Mouse (Mus musculus): ENCODE results near the gene Jmjd1c. TPM values are rescaled to one million over a fixed set of nuclear protein-coding genes. Genes with fewer than 3 reads are reported as not detected.

The Jmjd1c gene
- polyA plus RNA-seq, 1 experiment from 2014 or later = 40.3 TPM

DNA sequence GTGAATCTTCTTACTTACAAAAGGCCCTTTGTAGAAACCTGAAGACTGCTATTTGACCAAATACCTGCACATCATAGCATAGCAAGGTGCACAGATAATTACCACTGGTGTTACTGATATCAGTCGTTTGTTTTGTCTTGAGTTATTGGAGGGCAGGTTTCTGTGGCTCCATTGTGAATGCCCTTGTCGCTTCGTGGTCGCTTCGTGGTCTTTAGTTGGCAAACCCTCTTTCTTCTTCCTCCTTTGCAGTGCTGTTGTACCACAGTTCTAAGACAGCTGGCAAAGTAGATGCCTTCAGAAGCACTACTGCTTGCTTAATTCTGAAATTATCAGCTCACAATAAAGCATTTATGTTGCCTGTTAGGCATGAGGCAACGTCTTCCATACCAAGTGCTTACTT lies 106.5 kb downstream of the Jmjd1c start:
- Histone ChIP-seq H3K4me2 (no peak overlapping the region), H3K4me1 (no peaks in the 10 kb centered on the region; the same call in 1 of the 2 replicates), H3K9ac (no peak overlapping the region), H3K4me3 (replicated peaks) (no peak overlapping the region), H3K27ac (no peak overlapping the region), H3K36me3 (no peaks in the 10 kb centered on the region), H3K27me3 (replicated peaks) (no peaks in the 10 kb centered on the region), H3K9me3 (no peaks in the 10 kb centered on the region)
- ATAC-seq (ENCODE audit: insufficient read depth, low FRiP score, low read depth) = no peak
- 81% methylated on average over 6 of the region's 6 CpGs for WGBS

DNA sequence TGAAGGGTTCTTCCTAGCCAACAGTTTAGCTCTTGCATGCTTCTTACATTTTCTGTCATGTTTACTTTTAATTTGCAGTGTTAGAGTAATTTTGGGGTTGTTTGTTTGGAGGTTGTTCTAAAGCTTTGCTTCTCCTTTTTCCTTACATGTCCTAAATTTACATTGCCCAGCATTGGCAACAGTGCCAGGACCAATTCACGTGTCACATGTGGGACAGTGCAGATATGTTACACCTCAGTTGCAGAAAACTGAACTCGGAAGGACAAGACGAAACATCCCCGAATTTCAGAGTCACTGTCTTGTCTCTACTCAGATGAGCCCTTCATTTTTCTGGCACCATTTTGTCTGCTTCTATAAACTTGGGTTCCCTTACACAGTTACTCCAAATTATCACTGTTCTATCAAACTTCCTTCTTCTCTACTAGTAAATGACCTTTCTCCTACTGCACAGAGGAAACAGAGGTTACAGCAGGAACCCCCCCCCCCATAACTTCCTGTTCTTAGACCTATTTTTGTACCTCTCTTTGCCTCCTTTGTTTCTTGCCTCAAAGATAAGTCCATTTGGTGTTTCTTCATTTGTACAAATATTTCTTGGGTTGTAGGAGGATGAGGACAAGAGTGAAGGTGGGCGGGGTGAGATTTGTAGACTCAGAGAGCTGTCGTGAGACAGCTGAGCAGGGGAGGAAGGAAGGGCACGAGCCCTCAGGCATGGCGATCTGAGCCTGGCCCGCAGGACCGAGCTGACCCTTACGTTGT lies 108.9 kb downstream of the Jmjd1c start:
- Histone ChIP-seq H3K27me3 (replicated peaks) (no peaks in the 10 kb centered on the region), H3K4me2 (no peak overlapping the region), H3K27ac (no peak overlapping the region), H3K36me3 (no peaks in the 10 kb centered on the region), H3K4me3 (replicated peaks) (no peak overlapping the region), H3K4me1 (no peaks in the 10 kb centered on the region; the same call in 1 of the 2 replicates), H3K9ac (no peak overlapping the region), H3K9me3 (no peaks in the 10 kb centered on the region)
- ATAC-seq (ENCODE audit: insufficient read depth, low FRiP score, low read depth) = no peak
- WGBS = 81% methylated on average over 11 of the region's 11 CpGs

DNA sequence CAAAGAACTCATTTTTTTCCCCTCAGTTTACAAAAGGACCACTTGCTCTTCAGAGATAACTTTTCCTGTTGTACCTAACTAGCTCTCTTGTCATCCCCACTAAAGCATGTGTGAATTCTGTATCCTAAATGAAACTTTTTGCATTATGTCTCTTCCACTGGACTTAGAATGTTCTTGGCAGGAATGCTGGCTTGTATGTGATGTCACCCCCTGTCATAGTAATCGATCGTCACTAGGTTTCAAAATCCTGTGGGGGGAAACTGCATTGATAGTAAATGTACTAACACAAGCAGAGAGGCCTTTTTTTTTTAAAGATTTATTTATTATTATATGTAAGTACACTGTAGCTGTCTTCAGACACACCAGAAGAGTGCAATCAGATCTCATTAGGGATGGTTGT lies 112.0 kb downstream of the Jmjd1c start:
- Histone ChIP-seq H3K4me3 (replicated peaks) (no peak overlapping the region), H3K4me2 (no peak overlapping the region), H3K36me3 (no peaks in the 10 kb centered on the region), H3K27ac (no peak overlapping the region), H3K9ac (no peak overlapping the region), H3K27me3 (replicated peaks) (no peaks in the 10 kb centered on the region), H3K4me1 (no peaks in the 10 kb centered on the region; the same call in 1 of the 2 replicates), H3K9me3 (no peaks in the 10 kb centered on the region)
- ATAC-seq (ENCODE audit: insufficient read depth, low FRiP score, low read depth) = no peak
- 84% methylated on average over 2 of the region's 2 CpGs for WGBS

DNA sequence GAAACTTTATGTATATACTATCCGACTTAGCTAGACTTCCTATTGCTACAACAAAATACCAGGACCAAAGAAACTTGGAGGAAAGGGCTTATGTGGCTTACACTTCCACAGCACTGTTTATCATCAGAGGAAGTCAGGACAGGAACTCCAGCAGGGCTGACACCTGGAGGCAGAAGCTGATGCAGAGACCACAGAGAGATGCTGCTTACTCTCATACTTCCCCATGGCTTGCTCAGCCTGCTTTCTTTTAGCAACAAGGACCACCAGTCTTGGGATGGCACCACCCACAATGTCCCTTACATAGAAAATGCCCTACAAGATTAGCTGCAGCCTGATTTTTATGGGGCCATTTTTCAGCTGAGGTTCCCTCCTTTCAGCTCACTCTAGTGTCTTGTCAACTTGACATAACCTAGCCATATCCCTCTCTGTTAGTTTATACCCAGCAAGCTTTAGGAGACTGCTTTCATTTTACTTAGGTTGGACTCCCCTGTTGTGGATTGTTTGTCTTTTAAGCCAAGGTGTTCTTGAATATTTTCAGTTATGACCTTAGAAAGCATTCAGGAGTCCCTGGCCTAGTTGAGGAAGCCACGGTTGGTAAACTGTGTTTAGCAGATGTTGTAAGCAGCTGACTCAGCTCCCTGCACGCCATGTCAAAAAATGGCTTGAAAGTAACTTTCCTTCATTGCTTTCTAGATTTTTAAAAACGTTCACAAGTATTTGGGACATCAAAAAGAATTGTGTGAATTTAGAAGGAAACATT lies 114.2 kb downstream of the Jmjd1c start:
- no peaks in the 10 kb centered on the region for H3K9me3 ChIP-seq
- H3K27ac ChIP-seq = no peak overlapping the region
- H3K4me2 ChIP-seq = no peak overlapping the region
- H3K36me3 ChIP-seq = no peaks in the 10 kb centered on the region
- H3K4me3 ChIP-seq (replicated peaks) = no peak overlapping the region
- no peak overlapping the region for H3K9ac ChIP-seq
- 56% methylated on average over 4 of the region's 4 CpGs for WGBS
- H3K27me3 ChIP-seq (replicated peaks) = no peaks in the 10 kb centered on the region
- ATAC-seq (ENCODE audit: insufficient read depth, low FRiP score, low read depth) = no peak
- H3K4me1 ChIP-seq = peaks cover 2% of the 10 kb centered on the region; the same call in 1 of the 2 replicates

DNA sequence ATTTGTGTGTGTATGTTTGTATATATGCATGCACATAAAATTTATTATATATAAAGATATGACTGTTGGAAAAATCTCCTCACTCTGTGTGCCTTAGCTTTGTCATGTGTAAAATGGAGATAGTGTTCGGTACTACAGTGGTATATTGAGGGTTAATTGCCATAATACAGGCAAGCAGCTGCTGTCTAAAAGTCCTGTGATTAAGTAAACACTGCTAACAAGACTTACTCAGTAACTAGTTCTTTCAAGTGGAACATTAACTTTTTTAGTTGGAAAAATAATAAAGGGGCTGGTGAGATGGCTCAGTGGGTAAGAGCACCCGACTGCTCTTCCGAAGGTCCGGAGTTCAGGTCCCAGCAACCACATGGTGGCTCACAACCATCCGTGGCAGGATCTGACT lies 116.1 kb downstream of the Jmjd1c start:
- H3K36me3 ChIP-seq = no peaks in the 10 kb centered on the region
- H3K4me1 ChIP-seq = peaks cover 2% of the 10 kb centered on the region; the same call in 1 of the 2 replicates
- H3K4me2 ChIP-seq = no peak overlapping the region
- no peaks in the 10 kb centered on the region for H3K27me3 ChIP-seq (replicated peaks)
- no peak overlapping the region for H3K27ac ChIP-seq
- H3K9me3 ChIP-seq = no peaks in the 10 kb centered on the region
- 88% methylated on average over 5 of the region's 5 CpGs for WGBS
- no peak overlapping the region for H3K4me3 ChIP-seq (replicated peaks)
- no peak overlapping the region for H3K9ac ChIP-seq
- ATAC-seq (ENCODE audit: insufficient read depth, low FRiP score, low read depth) = no peak

DNA sequence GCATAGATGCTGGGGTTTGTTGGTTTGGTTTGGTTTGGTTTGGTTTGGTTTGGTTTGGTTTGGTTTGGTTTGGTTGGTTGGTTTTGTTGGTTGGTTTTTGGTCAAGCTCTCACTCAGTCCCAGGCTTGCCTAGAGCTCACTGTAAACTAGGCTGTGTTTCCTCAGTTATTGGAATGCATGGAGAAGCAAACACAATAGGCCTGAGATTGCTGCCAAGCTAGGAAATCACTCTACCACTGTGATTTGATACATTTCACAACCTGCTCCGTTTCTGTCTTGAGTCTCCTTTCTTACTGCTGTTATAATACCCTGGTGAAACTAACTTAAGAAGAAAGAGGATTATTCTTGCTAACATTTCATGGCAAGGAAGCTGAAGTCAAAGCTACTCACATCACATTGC lies 117.8 kb downstream of the Jmjd1c start:
- Histone ChIP-seq H3K4me1 (peaks cover 2% of the 10 kb centered on the region; the same call in 1 of the 2 replicates), H3K4me2 (no peak overlapping the region), H3K27me3 (replicated peaks) (no peaks in the 10 kb centered on the region), H3K36me3 (peaks cover 3% of the 10 kb centered on the region; the same call in 1 of the 2 replicates), H3K9ac (no peak overlapping the region), H3K9me3 (no peaks in the 10 kb centered on the region), H3K27ac (no peak overlapping the region), H3K4me3 (replicated peaks) (no peak overlapping the region)
- WGBS = 46% methylated on average over 1 of the region's 1 CpGs
- no peak for ATAC-seq (ENCODE audit: insufficient read depth, low FRiP score, low read depth)

DNA sequence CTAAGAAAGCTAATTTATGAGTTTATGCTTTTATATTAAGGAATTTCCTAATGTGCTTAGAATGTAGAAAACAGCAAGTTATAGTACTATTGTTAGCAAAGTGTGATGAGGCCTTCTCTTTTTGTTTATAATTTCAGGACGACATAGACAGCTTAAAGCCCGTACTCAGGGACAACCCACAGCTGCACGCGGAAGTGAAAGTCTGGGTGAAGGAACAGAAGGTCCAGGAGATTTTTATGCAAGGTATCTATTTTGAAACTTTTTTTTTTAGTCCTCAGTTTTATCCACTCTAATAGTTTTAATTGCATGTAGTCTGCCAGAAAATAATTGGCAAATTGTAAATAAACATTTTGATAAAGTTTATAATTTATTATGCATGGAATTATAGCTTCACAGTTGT lies 119.2 kb downstream of the Jmjd1c start:
- Histone ChIP-seq H3K9ac (no peak overlapping the region), H3K27me3 (replicated peaks) (no peaks in the 10 kb centered on the region), H3K9me3 (no peaks in the 10 kb centered on the region), H3K36me3 (peaks cover 16% of the 10 kb centered on the region; the same call in 1 of the 2 replicates), H3K4me2 (no peak overlapping the region), H3K4me3 (replicated peaks) (no peak overlapping the region), H3K4me1 (peaks cover 2% of the 10 kb centered on the region; the same call in 1 of the 2 replicates), H3K27ac (no peak overlapping the region)
- 43% methylated on average over 4 of the region's 4 CpGs for WGBS
- no peak for ATAC-seq (ENCODE audit: insufficient read depth, low FRiP score, low read depth)

DNA sequence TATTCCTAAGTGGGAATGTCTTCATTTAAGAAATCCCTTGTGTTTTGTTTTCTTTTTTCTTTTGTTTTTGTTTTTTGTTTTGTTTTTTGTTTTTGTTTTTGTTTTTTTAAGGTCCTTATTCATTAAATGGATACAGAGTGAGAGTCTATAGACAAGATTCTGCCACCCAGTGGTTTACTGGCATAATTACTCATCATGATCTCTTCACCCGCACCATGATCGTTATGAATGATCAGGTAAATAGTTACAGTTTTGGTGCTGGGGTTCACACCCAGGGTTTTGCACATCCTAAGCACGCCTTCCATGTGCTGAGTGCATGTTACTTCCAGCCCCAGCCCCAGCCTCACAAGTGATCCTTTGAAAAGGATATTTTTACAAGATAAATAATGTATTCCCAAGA lies 120.9 kb downstream of the Jmjd1c start:
- H3K9ac ChIP-seq = no peak overlapping the region
- peaks cover 2% of the 10 kb centered on the region; the same call in 1 of the 2 replicates for H3K4me1 ChIP-seq
- no peak overlapping the region for H3K4me2 ChIP-seq
- no peaks in the 10 kb centered on the region for H3K9me3 ChIP-seq
- no peak for ATAC-seq (ENCODE audit: insufficient read depth, low FRiP score, low read depth)
- peaks cover 19% of the 10 kb centered on the region; the same call in 1 of the 2 replicates for H3K36me3 ChIP-seq
- WGBS = 82% methylated on average over 3 of the region's 3 CpGs
- H3K27ac ChIP-seq = no peak overlapping the region
- H3K4me3 ChIP-seq (replicated peaks) = no peak overlapping the region
- H3K27me3 ChIP-seq (replicated peaks) = no peaks in the 10 kb centered on the region

DNA sequence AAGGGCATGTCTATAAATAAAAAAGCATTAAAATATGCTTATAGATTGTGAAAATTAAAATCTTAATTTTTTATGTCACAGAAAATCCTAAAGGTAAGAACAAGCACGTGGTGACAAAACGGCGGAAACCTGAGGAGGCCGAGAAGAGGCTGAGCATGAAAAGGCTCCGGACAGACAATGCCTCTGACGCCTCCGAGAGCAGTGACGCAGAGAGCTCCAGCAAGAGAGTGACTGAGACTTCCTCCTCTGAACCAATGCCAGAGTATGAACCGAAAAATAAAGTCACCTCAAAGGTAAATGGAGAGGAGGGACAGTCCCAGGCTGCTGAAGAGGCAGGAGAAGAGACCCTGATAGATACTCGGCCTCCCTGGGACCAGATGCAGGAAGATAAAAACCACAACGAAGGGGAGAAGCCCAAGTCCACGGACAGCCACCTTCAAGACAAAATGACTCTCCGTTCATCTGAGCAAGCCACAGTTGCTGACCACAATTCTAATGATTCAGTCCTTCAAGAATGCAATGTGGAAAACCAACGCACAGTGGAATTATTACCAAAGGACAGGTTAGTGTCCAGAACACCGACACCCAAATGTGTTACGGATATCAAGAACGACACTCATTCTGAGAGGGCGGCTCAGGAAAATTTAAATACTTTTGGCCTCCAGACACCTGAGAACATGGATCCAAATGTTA lies 123.1 kb downstream of the Jmjd1c start:
- no peak for ATAC-seq (ENCODE audit: insufficient read depth, low FRiP score, low read depth)
- H3K4me2 ChIP-seq = no peak overlapping the region
- H3K27ac ChIP-seq = no peak overlapping the region
- 93% methylated on average over 18 of the region's 18 CpGs for WGBS
- no peak overlapping the region for H3K9ac ChIP-seq
- no peak overlapping the region for H3K4me3 ChIP-seq (replicated peaks)
- H3K4me1 ChIP-seq = peaks cover 1% of the 10 kb centered on the region; the same call in 1 of the 2 replicates
- H3K9me3 ChIP-seq = no peaks in the 10 kb centered on the region
- H3K36me3 ChIP-seq = peaks cover 19% of the 10 kb centered on the region; the same call in 1 of the 2 replicates
- H3K27me3 ChIP-seq (replicated peaks) = no peaks in the 10 kb centered on the region

DNA sequence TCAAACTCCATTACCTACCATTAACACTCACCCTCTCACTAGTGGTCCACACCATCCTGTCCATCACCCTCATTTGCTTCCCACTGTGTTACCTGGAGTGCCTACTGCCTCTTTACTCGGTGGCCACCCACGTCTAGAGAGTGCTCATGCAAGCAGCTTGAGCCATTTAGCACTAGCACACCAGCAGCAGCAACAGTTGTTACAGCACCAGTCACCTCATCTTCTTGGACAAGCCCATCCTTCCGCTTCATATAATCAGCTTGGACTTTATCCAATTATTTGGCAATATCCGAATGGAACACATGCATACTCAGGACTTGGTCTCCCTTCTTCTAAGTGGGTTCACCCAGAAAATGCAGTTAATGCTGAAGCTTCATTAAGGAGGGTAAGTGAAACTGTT lies 124.3 kb downstream of the Jmjd1c start:
- no peaks in the 10 kb centered on the region for H3K4me1 ChIP-seq
- no peak overlapping the region for H3K4me2 ChIP-seq
- no peak for ATAC-seq (ENCODE audit: insufficient read depth, low FRiP score, low read depth)
- H3K4me3 ChIP-seq (replicated peaks) = no peak overlapping the region
- H3K9me3 ChIP-seq = no peaks in the 10 kb centered on the region
- no peak overlapping the region for H3K27ac ChIP-seq
- H3K27me3 ChIP-seq (replicated peaks) = no peaks in the 10 kb centered on the region
- no peak overlapping the region for H3K9ac ChIP-seq
- WGBS = 88% methylated on average over 4 of the region's 4 CpGs
- H3K36me3 ChIP-seq = peaks cover 25% of the 10 kb centered on the region

DNA sequence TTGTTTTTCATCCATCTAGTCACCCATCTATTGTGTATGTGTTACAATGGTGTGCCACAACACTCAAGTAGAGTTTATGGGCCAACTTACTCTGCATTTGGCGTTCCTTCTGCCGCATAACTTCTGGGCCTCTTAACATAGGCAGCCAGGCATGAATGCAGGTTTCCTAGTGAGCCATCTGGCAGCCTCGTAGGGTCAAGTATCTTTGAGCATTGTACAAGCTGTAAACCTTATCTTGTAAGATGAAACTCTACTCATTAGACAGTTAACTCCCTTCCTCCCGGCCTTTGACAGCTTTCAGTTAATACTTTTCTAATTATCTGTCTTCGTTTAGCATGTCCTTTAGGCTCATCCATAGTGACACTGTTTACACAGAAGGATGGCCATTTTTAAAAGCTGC lies 125.4 kb downstream of the Jmjd1c start:
- Histone ChIP-seq H3K9ac (no peak overlapping the region), H3K9me3 (no peaks in the 10 kb centered on the region), H3K36me3 (peaks cover 34% of the 10 kb centered on the region), H3K4me2 (no peak overlapping the region), H3K4me3 (replicated peaks) (no peak overlapping the region), H3K27ac (no peak overlapping the region), H3K4me1 (no peaks in the 10 kb centered on the region), H3K27me3 (replicated peaks) (no peaks in the 10 kb centered on the region)
- WGBS = 68% methylated on average over 5 of the region's 5 CpGs
- no peak for ATAC-seq (ENCODE audit: insufficient read depth, low FRiP score, low read depth)

DNA sequence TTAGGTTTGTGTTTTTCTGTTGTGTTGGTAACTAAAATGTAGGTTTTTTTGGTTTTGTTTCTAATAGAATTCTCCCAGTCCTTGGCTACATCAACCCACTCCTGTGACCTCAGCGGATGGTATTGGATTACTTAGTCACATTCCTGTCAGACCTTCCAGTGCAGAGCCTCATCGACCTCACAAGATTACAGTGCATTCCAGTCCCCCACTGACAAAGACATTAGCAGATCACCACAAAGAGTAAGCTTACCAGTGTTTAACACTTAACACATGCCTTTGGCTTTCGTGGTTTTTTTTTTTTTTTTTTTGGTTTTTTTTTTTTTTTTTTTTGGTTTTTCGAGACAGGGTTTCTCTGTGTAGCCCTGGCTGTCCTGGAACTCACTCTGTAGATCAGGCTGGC lies 128.0 kb downstream of the Jmjd1c start:
- no peak for ATAC-seq (ENCODE audit: insufficient read depth, low FRiP score, low read depth)
- H3K9ac ChIP-seq = no peak overlapping the region
- 67% methylated on average over 3 of the region's 4 CpGs for WGBS
- no peak overlapping the region for H3K4me2 ChIP-seq
- H3K27me3 ChIP-seq (replicated peaks) = no peaks in the 10 kb centered on the region
- H3K4me1 ChIP-seq = no peaks in the 10 kb centered on the region
- H3K36me3 ChIP-seq = peaks cover 30% of the 10 kb centered on the region
- no peak overlapping the region for H3K4me3 ChIP-seq (replicated peaks)
- H3K27ac ChIP-seq = no peak overlapping the region
- H3K9me3 ChIP-seq = no peaks in the 10 kb centered on the region
